Mouse (Mus musculus) bone marrow macrophage, adult 2 months (primary cell): Measurements from ENCODE around the gene Lgr4.

ENCODE experiments used
- CTCF ChIP-seq: IDR thresholded peaks from 2 replicates; pipeline ENCODE4 v1.5.1; 2012; ENCODE audit warnings: low read depth, mild to moderate bottlenecking, low read length, moderate library complexity
- POLR2A ChIP-seq: IDR thresholded peaks from 2 replicates; pipeline ENCODE4 v1.6.1; 2012; ENCODE audit warnings: mild to moderate bottlenecking, low read depth, low read length, borderline replicate concordance

DNA sequence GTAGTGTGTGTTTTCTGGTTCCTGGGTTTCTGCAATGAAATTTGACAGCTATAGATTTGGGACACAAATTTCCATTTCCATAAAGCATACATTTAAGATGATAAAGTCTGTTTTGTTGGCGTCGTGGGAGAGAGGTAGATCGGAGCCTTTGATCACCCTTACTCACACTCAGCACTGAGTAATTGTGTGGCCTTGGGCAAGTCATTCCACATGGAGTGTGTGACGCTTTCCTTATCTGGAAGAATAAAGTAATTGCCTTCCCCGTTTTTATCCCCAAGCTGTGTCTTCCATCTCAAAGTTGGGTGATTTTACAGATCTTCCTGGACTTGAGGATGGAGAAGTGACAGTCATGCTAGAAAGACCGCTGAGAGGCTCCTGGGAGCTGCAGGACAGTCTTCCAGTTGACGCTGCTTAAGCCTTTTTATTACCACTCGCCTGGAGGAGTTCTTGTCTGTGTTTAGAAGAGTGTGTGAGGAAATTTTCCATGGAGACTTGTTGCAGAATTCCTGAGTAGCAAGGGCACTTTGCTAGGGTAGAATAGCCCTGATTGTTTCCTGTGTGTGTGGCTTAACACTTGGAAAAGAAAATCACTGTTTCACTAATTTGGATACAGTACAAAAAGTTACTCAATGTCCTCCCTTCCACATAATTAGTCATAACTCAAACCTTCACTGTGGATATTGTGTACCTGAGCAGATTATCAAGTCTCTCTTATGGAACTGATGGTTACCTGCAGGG lies 4.0 kb downstream of the Lgr4 start:
- no peak for TF ChIP-seq POLR2A
- no peak for TF ChIP-seq CTCF
